Mouse (Mus musculus) intestine, postnatal 0 days (tissue): Measurements from ENCODE around the gene Gabrb3. TPM values are rescaled to one million over a fixed set of nuclear protein-coding genes. Genes with fewer than 3 reads are reported as not detected.

Experiments used
- ATAC-seq: fragments of 200-750 bp; cut with Nextera tagmentation; 2 replicates; pipeline ENCODE4 v1.8.0; 2017; ENCODE audit warnings: mild to moderate bottlenecking, moderate TSS enrichment, moderate library complexity
- H3K27ac ChIP-seq: fragments of 300-500 bp; sonication (generic); 2 replicates; pipeline ENCODE4 v1.5.1; 2014; ENCODE audit warnings: mild to moderate bottlenecking, low read depth, low read length, moderate library complexity
- H3K27me3 ChIP-seq: fragments of 300-500 bp; sonication (generic); replicated peaks from 2 replicates; pipeline ENCODE4 v1.6.1; 2014; ENCODE audit warnings: low read length, mixed read lengths; ENCODE audit not compliant: control insufficient read depth, insufficient read depth
- H3K36me3 ChIP-seq: fragments of 300-500 bp; sonication (generic); 2 replicates; pipeline ENCODE4 v1.6.1; 2014; ENCODE audit warnings: mild to moderate bottlenecking, moderate library complexity; ENCODE audit not compliant: control insufficient read depth, insufficient read depth
- H3K4me1 ChIP-seq: fragments of 300-500 bp; sonication (generic); replicated peaks from 2 replicates; pipeline ENCODE4 v1.6.1; 2014; ENCODE audit warnings: antibody characterized with exemption, low read length, mixed read lengths; ENCODE audit not compliant: control insufficient read depth, insufficient read depth
- H3K4me2 ChIP-seq: fragments of 300-500 bp; sonication (generic); replicated peaks from 2 replicates; pipeline ENCODE4 v1.6.1; 2014; ENCODE audit warnings: low read depth, mild to moderate bottlenecking, moderate library complexity
- H3K4me3 ChIP-seq: fragments of 300-500 bp; sonication (generic); 2 replicates; pipeline ENCODE4 v1.5.1; 2014; ENCODE audit warnings: low read depth, low read length
- H3K9ac ChIP-seq: fragments of 300-500 bp; sonication (generic); 2 replicates; pipeline ENCODE4 v1.6.1; 2014; ENCODE audit warnings: mild to moderate bottlenecking, low read depth, low read length
- H3K9me3 ChIP-seq: fragments of 300-500 bp; sonication (generic); 2 replicates; pipeline ENCODE4 v1.6.1; 2016; ENCODE audit warnings: mixed run types; ENCODE audit not compliant: control insufficient read depth
- CTCF ChIP-seq: sonication (generic); IDR thresholded peaks from 2 replicates; pipeline ENCODE4 v1.5.1; 2016; ENCODE audit warnings: low read depth, mild to moderate bottlenecking, control low read depth, antibody characterized with exemption, moderate library complexity
- whole genome bisulfite sequencing: fragments of 180-500 bp; shearing (Covaris S2); extraction: QIAGEN DNeasy Blood & Tissue Kit; methylation state at CpG from one replicate; pipeline ENCODE4 v1.1.7; 2014; 5-methylcytosine and 5-hydroxymethylcytosine counted together
- polyA plus RNA-seq: library from polyadenylated mRNA; unstranded; fragments of >200 nt; fragmentation: Nextera tagmentation; extraction: Ambion mirVana; gene quantifications from 2 replicates; pipeline ENCODE4 v1.2.1, GENCODE M21; 2015

Gabrb3 gene
- polyA plus RNA-seq, 1 experiment from 2014 or later, result 4.3 TPM

DNA sequence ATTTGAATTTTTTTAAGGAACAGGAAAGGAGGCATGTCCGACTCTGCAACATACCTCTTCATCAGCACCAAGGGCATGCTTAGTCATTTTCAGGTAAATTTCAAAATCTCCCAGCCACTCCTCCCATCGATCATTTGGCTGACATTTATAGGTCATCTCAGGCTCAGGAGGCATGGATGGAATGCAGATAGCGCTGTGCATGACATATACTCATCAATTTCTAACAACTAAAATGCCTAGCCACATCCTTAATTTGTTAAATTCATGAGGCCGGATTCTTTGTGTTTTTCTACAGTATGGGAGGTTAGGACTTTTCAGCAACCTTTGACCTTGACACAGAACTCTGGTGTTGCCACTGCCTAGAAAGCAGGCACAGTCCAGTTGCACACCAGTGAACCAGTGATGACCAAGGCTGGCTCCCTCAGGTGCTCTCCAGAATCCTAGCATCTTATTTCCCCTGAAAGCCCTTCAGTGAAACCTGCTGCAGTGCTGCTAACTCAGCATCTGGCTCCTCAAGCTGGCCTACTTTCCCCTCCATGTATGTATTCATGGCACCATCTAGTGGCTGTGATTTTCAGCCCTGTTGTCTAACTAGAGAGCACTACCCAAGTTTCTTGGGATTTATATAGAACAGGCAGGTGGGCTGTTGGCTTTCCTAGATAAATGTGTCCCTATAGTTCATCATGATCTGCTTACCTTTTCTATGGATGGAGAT is 54.5 kb downstream of the Gabrb3 start:
- no peak overlapping the region for H3K27ac ChIP-seq
- WGBS, result 66% methylated on average over 4 of the region's 4 CpGs
- no peaks in the 10 kb centered on the region for H3K4me1 ChIP-seq
- no peaks in the 10 kb centered on the region for H3K27me3 ChIP-seq
- peak; percentile 82 for TF ChIP-seq CTCF
- no peaks in the 10 kb centered on the region for H3K36me3 ChIP-seq
- H3K9me3 ChIP-seq, result no peaks in the 10 kb centered on the region
- H3K9ac ChIP-seq, result no peak overlapping the region
- H3K4me2 ChIP-seq, result no peak overlapping the region
- no peak overlapping the region for H3K4me3 ChIP-seq
- ATAC-seq, result no peak

- H3K4me3 ChIP-seq, result no peak overlapping the region
- no peaks in the 10 kb centered on the region for H3K36me3 ChIP-seq
- H3K27me3 ChIP-seq, result no peaks in the 10 kb centered on the region
- H3K27ac ChIP-seq, result no peak overlapping the region
- no peak overlapping the region for H3K9ac ChIP-seq
- no peaks in the 10 kb centered on the region for H3K4me1 ChIP-seq
- no peaks in the 10 kb centered on the region for H3K9me3 ChIP-seq
- no peak overlapping the region for H3K4me2 ChIP-seq
- TF ChIP-seq CTCF, result peak; percentile 45
- no peak for ATAC-seq
Measured at GRCm38 (mm10) chr7:57482896-57483295, 63.4 kb downstream of the Gabrb3 start.

DNA sequence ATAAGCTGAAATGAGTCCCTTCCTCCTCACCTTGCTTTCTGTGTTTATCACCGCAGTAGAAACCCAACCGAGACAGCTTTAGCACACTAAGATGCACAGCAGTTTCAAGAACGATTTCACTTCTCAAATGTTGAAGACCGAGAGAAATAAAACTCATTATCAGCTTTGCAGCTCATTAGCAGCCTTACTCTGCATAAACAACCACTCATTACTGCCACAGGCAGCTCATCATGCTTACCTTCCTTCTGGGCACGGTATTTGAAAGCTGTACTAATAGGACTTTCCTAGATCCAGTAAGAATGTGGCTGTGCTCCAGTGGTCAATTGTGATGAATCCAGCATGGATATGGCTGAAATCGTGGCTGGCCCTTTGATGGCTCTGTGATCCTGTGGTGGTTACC is 67.4 kb downstream of the Gabrb3 start:
- Histone ChIP-seq H3K9ac (no peak overlapping the region), H3K9me3 (no peaks in the 10 kb centered on the region), H3K4me3 (no peak overlapping the region), H3K27me3 (no peaks in the 10 kb centered on the region), H3K27ac (no peak overlapping the region), H3K4me1 (no peaks in the 10 kb centered on the region), H3K36me3 (no peaks in the 10 kb centered on the region), H3K4me2 (no peak overlapping the region)
- WGBS, result 75% methylated on average over 6 of the region's 6 CpGs
- ATAC-seq, result no peak
- no peak for TF ChIP-seq CTCF

GRCm38 (mm10) chr7:57491795-57492194 is 72.3 kb downstream of the Gabrb3 start:
- H3K4me2 ChIP-seq, result no peak overlapping the region
- ATAC-seq, result no peak
- H3K4me3 ChIP-seq, result no peak overlapping the region
- no peak overlapping the region for H3K27ac ChIP-seq
- H3K36me3 ChIP-seq, result no peaks in the 10 kb centered on the region
- 74% methylated on average over 4 of the region's 4 CpGs for WGBS
- no peak for TF ChIP-seq CTCF
- no peaks in the 10 kb centered on the region for H3K27me3 ChIP-seq
- no peaks in the 10 kb centered on the region for H3K4me1 ChIP-seq
- no peak overlapping the region for H3K9ac ChIP-seq
- H3K9me3 ChIP-seq, result no peaks in the 10 kb centered on the region

- Histone ChIP-seq H3K27me3 (peaks cover 6% of the 10 kb centered on the region; the same call in 1 of the 2 replicates), H3K27ac (no peak overlapping the region), H3K4me3 (no peak overlapping the region), H3K9ac (no peak overlapping the region), H3K4me2 (no peak overlapping the region), H3K9me3 (no peaks in the 10 kb centered on the region), H3K4me1 (no peaks in the 10 kb centered on the region), H3K36me3 (no peaks in the 10 kb centered on the region)
- 72% methylated on average over 4 of the region's 4 CpGs for WGBS
- TF ChIP-seq CTCF, result no peak
- ATAC-seq, result no peak
Measured at GRCm38 (mm10) chr7:57502809-57503208, 83.3 kb downstream of the Gabrb3 start.

- Histone ChIP-seq H3K4me3 (peak overlapping the region; percentile 17), H3K4me2 (peak overlapping the region; percentile 49), H3K4me1 (no peaks in the 10 kb centered on the region), H3K27ac (no peak overlapping the region), H3K9me3 (no peaks in the 10 kb centered on the region), H3K9ac (no peak overlapping the region), H3K36me3 (no peaks in the 10 kb centered on the region), H3K27me3 (peaks cover 35% of the 10 kb centered on the region)
- ATAC-seq, result no peak
- TF ChIP-seq CTCF, result no peak
- WGBS, result under 1% methylated on average over 71 of the region's 72 CpGs
Measured at GRCm38 (mm10) chr7:57508860-57509632, 89.6 kb downstream of the Gabrb3 start.
